Mouse (Mus musculus) forebrain, embryonic 11.5 days (tissue): ENCODE data around the gene Atp8b5. TPM values are rescaled to one million over a fixed set of nuclear protein-coding genes. Genes with fewer than 3 reads are reported as not detected.

Experiments used
- ATAC-seq: fragments of 200-750 bp; cut with Nextera tagmentation; replicated peaks from 2 replicates; pipeline ENCODE4 v1.8.0; 2017; ENCODE audit warnings: moderate TSS enrichment; ENCODE audit not compliant: low FRiP score
- DNase-seq: peaks from one replicate; pipeline ENCODE4 v3.0.0-alpha.2; 2017; ENCODE audit warnings: low spot score
- H3K27ac ChIP-seq: fragments of 300-500 bp; sonication (generic); 2 replicates; pipeline ENCODE4 v1.5.1; 2014; ENCODE audit warnings: low read depth, low read length
- H3K27me3 ChIP-seq: fragments of 300-500 bp; sonication (generic); 2 replicates; pipeline ENCODE4 v1.6.1; 2014; ENCODE audit warnings: mild to moderate bottlenecking, low read length, mixed read lengths; ENCODE audit not compliant: control insufficient read depth, insufficient read depth
- H3K36me3 ChIP-seq: fragments of 300-500 bp; sonication (generic); 2 replicates; pipeline ENCODE4 v1.6.1; 2014; ENCODE audit warnings: mild to moderate bottlenecking, low read length, moderate library complexity, mixed read lengths; ENCODE audit not compliant: control insufficient read depth, insufficient read depth
- H3K4me1 ChIP-seq: fragments of 300-500 bp; sonication (generic); replicated peaks from 2 replicates; pipeline ENCODE4 v1.6.1; 2014; ENCODE audit warnings: low read length, mixed read lengths; ENCODE audit not compliant: control insufficient read depth, insufficient read depth
- H3K4me2 ChIP-seq: fragments of 300-500 bp; sonication (generic); 2 replicates; pipeline ENCODE4 v1.6.1; 2014; ENCODE audit warnings: low read depth, mild to moderate bottlenecking, low read length, moderate library complexity, mixed read lengths; ENCODE audit not compliant: severe bottlenecking
- H3K4me3 ChIP-seq: fragments of 300-500 bp; sonication (generic); 2 replicates; pipeline ENCODE4 v1.5.1; 2014; ENCODE audit warnings: low read depth, low read length
- H3K9ac ChIP-seq: fragments of 300-500 bp; sonication (generic); 2 replicates; pipeline ENCODE4 v1.6.1; 2014; ENCODE audit warnings: low read length
- H3K9me3 ChIP-seq: fragments of 300-500 bp; sonication (generic); 2 replicates; pipeline ENCODE4 v1.6.1; 2016; ENCODE audit warnings: low read length, mixed read lengths; ENCODE audit not compliant: control insufficient read depth
- WGBS: fragments of 180-500 bp; shearing (Covaris S2); extraction: QIAGEN DNeasy Blood & Tissue Kit; methylation state at CpG from one replicate; pipeline ENCODE4 v1.1.7; 2014; 5-methylcytosine and 5-hydroxymethylcytosine counted together
- polyA plus RNA-seq: library from polyadenylated mRNA; unstranded; fragments of >200 nt; fragmentation: Nextera tagmentation; extraction: Ambion mirVana; gene quantifications from 2 replicates; pipeline ENCODE4 v1.2.1, GENCODE M21; 2014

The Atp8b5 gene
- 0.20 and 0.60 TPM in 2 replicates for polyA plus RNA-seq

GRCm38 (mm10) chr4:43266623-43267322 is at the start of gene Atp8b5:
TSS of gene Atp8b5 (plus strand) at chr4:43267159.
- H3K27ac ChIP-seq: no peak within 1 kb of the TSS
- peak; percentile 88 for DNase-seq
- peak within 1 kb of the TSS; percentile 67 for H3K4me2 ChIP-seq
- peak within 1 kb of the TSS; percentile 64 for H3K9ac ChIP-seq
- 1% methylated on average over 19 of the region's 19 CpGs for WGBS
- ATAC-seq: peak; percentile 88
- peak within 1 kb of the TSS; percentile 35 for H3K4me3 ChIP-seq
- H3K27me3 ChIP-seq: no peaks in the 10 kb centered on the region
- no peaks in the 10 kb centered on the region for H3K36me3 ChIP-seq
- no peaks in the 10 kb centered on the region; the same call in 1 of the 2 replicates for H3K4me1 ChIP-seq
- H3K9me3 ChIP-seq: no peaks in the 10 kb centered on the region

- H3K36me3 ChIP-seq: no peaks in the 10 kb centered on the region
- no peak overlapping the region for H3K4me3 ChIP-seq
- 98% methylated on average over 1 of the region's 1 CpGs for WGBS
- no peaks in the 10 kb centered on the region for H3K27me3 ChIP-seq
- H3K9ac ChIP-seq: no peak overlapping the region
- H3K4me2 ChIP-seq: no peak overlapping the region
- no peak for DNase-seq
- H3K27ac ChIP-seq: no peak overlapping the region
- no peaks in the 10 kb centered on the region for H3K9me3 ChIP-seq
- ATAC-seq: no peak
- no peaks in the 10 kb centered on the region for H3K4me1 ChIP-seq
Measured at GRCm38 (mm10) chr4:43217997-43218396, 49.0 kb upstream of the Atp8b5 start.

- DNase-seq: no peak
- Histone ChIP-seq H3K4me1 (no peaks in the 10 kb centered on the region), H3K4me2 (no peak overlapping the region), H3K27ac (no peak overlapping the region), H3K27me3 (no peaks in the 10 kb centered on the region), H3K9ac (no peak overlapping the region), H3K36me3 (no peaks in the 10 kb centered on the region), H3K9me3 (no peaks in the 10 kb centered on the region), H3K4me3 (no peak overlapping the region)
- no peak for ATAC-seq
- 94% methylated on average over 3 of the region's 3 CpGs for WGBS
Measured at GRCm38 (mm10) chr4:43231821-43232220, 35.1 kb upstream of the Atp8b5 start.

GRCm38 (mm10) chr4:43232985-43233384 is 34.0 kb upstream of the Atp8b5 start:
- ATAC-seq: no peak
- DNase-seq: no peak
- no peak overlapping the region for H3K4me3 ChIP-seq
- H3K9ac ChIP-seq: no peak overlapping the region
- H3K4me2 ChIP-seq: no peak overlapping the region
- H3K27me3 ChIP-seq: no peaks in the 10 kb centered on the region
- no peak overlapping the region for H3K27ac ChIP-seq
- H3K4me1 ChIP-seq: no peaks in the 10 kb centered on the region
- H3K9me3 ChIP-seq: no peaks in the 10 kb centered on the region
- WGBS: 67% methylated on average over 1 of the region's 1 CpGs
- H3K36me3 ChIP-seq: no peaks in the 10 kb centered on the region

- no peaks in the 10 kb centered on the region for H3K4me1 ChIP-seq
- no peak overlapping the region for H3K27ac ChIP-seq
- no peaks in the 10 kb centered on the region for H3K36me3 ChIP-seq
- WGBS: 89% methylated on average over 6 of the region's 6 CpGs
- no peak for DNase-seq
- no peak overlapping the region for H3K4me2 ChIP-seq
- no peaks in the 10 kb centered on the region for H3K27me3 ChIP-seq
- H3K9me3 ChIP-seq: no peaks in the 10 kb centered on the region
- H3K9ac ChIP-seq: no peak overlapping the region
- H3K4me3 ChIP-seq: no peak overlapping the region
- ATAC-seq: no peak
Measured at GRCm38 (mm10) chr4:43233489-43233888, 33.5 kb upstream of the Atp8b5 start.

GRCm38 (mm10) chr4:43236898-43237297 is 30.1 kb upstream of the Atp8b5 start:
- H3K27me3 ChIP-seq: no peaks in the 10 kb centered on the region
- no peak overlapping the region for H3K9ac ChIP-seq
- DNase-seq: no peak
- no peak overlapping the region for H3K27ac ChIP-seq
- WGBS: 93% methylated on average over 9 of the region's 9 CpGs
- H3K36me3 ChIP-seq: no peaks in the 10 kb centered on the region
- no peak overlapping the region for H3K4me3 ChIP-seq
- no peaks in the 10 kb centered on the region for H3K4me1 ChIP-seq
- H3K9me3 ChIP-seq: no peaks in the 10 kb centered on the region
- ATAC-seq: no peak
- H3K4me2 ChIP-seq: no peak overlapping the region

GRCm38 (mm10) chr4:43240716-43241115 is 26.2 kb upstream of the Atp8b5 start:
- WGBS: 80% methylated on average over 1 of the region's 1 CpGs
- no peaks in the 10 kb centered on the region for H3K27me3 ChIP-seq
- H3K4me1 ChIP-seq: no peaks in the 10 kb centered on the region
- no peak overlapping the region for H3K4me2 ChIP-seq
- no peak overlapping the region for H3K27ac ChIP-seq
- H3K9me3 ChIP-seq: no peaks in the 10 kb centered on the region
- H3K36me3 ChIP-seq: no peaks in the 10 kb centered on the region
- no peak for DNase-seq
- no peak overlapping the region for H3K9ac ChIP-seq
- no peak for ATAC-seq
- no peak overlapping the region for H3K4me3 ChIP-seq

GRCm38 (mm10) chr4:43244022-43244421 is 22.9 kb upstream of the Atp8b5 start:
- Histone ChIP-seq H3K27ac (no peak overlapping the region), H3K4me3 (no peak overlapping the region), H3K4me2 (no peak overlapping the region), H3K9ac (no peak overlapping the region), H3K9me3 (no peaks in the 10 kb centered on the region), H3K27me3 (no peaks in the 10 kb centered on the region), H3K36me3 (no peaks in the 10 kb centered on the region), H3K4me1 (peaks cover 3% of the 10 kb centered on the region; the same call in 1 of the 2 replicates)
- no peak for DNase-seq
- no peak for ATAC-seq
- 85% methylated on average over 2 of the region's 2 CpGs for WGBS

GRCm38 (mm10) chr4:43245776-43246175 is 21.2 kb upstream of the Atp8b5 start:
- no peak for DNase-seq
- Histone ChIP-seq H3K27ac (no peak overlapping the region), H3K4me3 (no peak overlapping the region), H3K4me2 (no peak overlapping the region), H3K9me3 (no peaks in the 10 kb centered on the region), H3K9ac (no peak overlapping the region), H3K4me1 (peaks cover 3% of the 10 kb centered on the region; the same call in 1 of the 2 replicates), H3K36me3 (no peaks in the 10 kb centered on the region), H3K27me3 (no peaks in the 10 kb centered on the region)
- no peak for ATAC-seq
- WGBS: 92% methylated on average over 4 of the region's 4 CpGs
